Mouse (Mus musculus) layer of hippocampus, postnatal 36 days (tissue): ENCODE data around the gene Txnrd2. TPM values are rescaled to one million over a fixed set of nuclear protein-coding genes. Genes with fewer than 3 reads are reported as not detected.
A peak's percentile ranks its signal among the peaks of the same experiment; 100 is the strongest.

Source experiments
- DNase-seq, 2 experiments: peaks; one replicate each; pipeline ENCODE4 v3.0.0; 2022
- total RNA-seq, 2 experiments: library from RNA; stranded (reverse); gene quantifications; 2 replicates each; pipeline ENCODE4 v1.2.3; 2021

The Txnrd2 gene
- total RNA-seq, 2 experiments from 2014 or later = 19.6 to 21.7 TPM

- DNase-seq = no peak
Measured at GRCm38 (mm10) chr16:18490894-18491293, 64.7 kb downstream of the Txnrd2 start.

GRCm38 (mm10) chr16:18497865-18498515 lies 71.8 kb downstream of the Txnrd2 start:
- no peak for DNase-seq

GRCm38 (mm10) chr16:18498558-18498990 lies 72.4 kb downstream of the Txnrd2 start, which contains the start of the genes Gnb1l and Rtl10:
Gene Gnb1l, plus strand, starts transcription at chr16:18498713.
Gene Rtl10, plus strand, starts transcription at chr16:18498901.
- DNase-seq = peak; percentile 93 to 94

- DNase-seq = no peak
Measured at GRCm38 (mm10) chr16:18498996-18499395, 72.8 kb downstream of the Txnrd2 start.

GRCm38 (mm10) chr16:18501531-18501930 lies 75.3 kb downstream of the Txnrd2 start:
- DNase-seq = no peak

GRCm38 (mm10) chr16:18503566-18504342 lies 77.6 kb downstream of the Txnrd2 start:
- DNase-seq = no peak

GRCm38 (mm10) chr16:18506524-18507199 lies 80.5 kb downstream of the Txnrd2 start:
- DNase-seq = no peak

- DNase-seq = no peak
Measured at GRCm38 (mm10) chr16:18507200-18507549, 81.0 kb downstream of the Txnrd2 start.

GRCm38 (mm10) chr16:18511741-18512140 lies 85.6 kb downstream of the Txnrd2 start:
- DNase-seq = no peak

GRCm38 (mm10) chr16:18513508-18513907 lies 87.3 kb downstream of the Txnrd2 start:
- DNase-seq = no peak

- DNase-seq = peak; percentile 37 to 49
Measured at GRCm38 (mm10) chr16:18518091-18518490, 91.9 kb downstream of the Txnrd2 start.

GRCm38 (mm10) chr16:18523563-18524245 lies 97.5 kb downstream of the Txnrd2 start:
- DNase-seq = no peak

- DNase-seq = no peak
Measured at GRCm38 (mm10) chr16:18528656-18529055, 102.5 kb downstream of the Txnrd2 start.

Other genes with a start within 250 kb of the Txnrd2 start
- not detected for gene Ccdc188, start 208.5 kb upstream of the Txnrd2 start, total RNA-seq
- gene Zdhhc8, start 191.2 kb upstream of the Txnrd2 start, total RNA-seq = 10 to 100 TPM; 68.5 to 70.0 TPM
- gene Trmt2a, start 177.7 kb upstream of the Txnrd2 start, total RNA-seq = 10 to 100 TPM; 48.9 to 64.1 TPM
- 10 to 100 TPM; 85.1 to 90.7 TPM for gene Ranbp1, start 177.7 kb upstream of the Txnrd2 start, total RNA-seq
- not detected for gene Gm49776, start 168.1 kb upstream of the Txnrd2 start, total RNA-seq
- 10 to 100 TPM; 45.1 to 50.2 TPM for gene Dgcr8, start 137.1 kb upstream of the Txnrd2 start, total RNA-seq
- 100 to 1,000 TPM; 124 to 125 TPM for gene Tango2, start 78.3 kb upstream of the Txnrd2 start, total RNA-seq
- gene Arvcf, start 78.2 kb upstream of the Txnrd2 start, total RNA-seq = 10 to 100 TPM; 36.2 to 37.7 TPM
- gene Comt, start 468 bp downstream of the Txnrd2 start, total RNA-seq = 10 to 100 TPM; 66.3 to 68.1 TPM
- gene Gnb1l, start 72.3 kb downstream of the Txnrd2 start, total RNA-seq = 1 to 10 TPM; 6.6 to 6.9 TPM
- gene Rtl10, start 72.5 kb downstream of the Txnrd2 start, total RNA-seq = 10 to 100 TPM; 10.0 to 11.5 TPM
- 1 to 10 TPM; 1.3 to 1.5 TPM for gene Tbx1, start 164.3 kb downstream of the Txnrd2 start, total RNA-seq
- gene Gp1bb, start 196.0 kb downstream of the Txnrd2 start, total RNA-seq = 1 to 10 TPM in 1 of 2 experiments, under 1 TPM in 1; 0.85 to 1.2 TPM
- 100 to 1,000 TPM; 172 to 185 TPM for gene Gm49601, start 200.0 kb downstream of the Txnrd2 start, total RNA-seq
- 100 to 1,000 TPM; 548 to 589 TPM for gene Sept5, start 203.6 kb downstream of the Txnrd2 start, total RNA-seq